Mouse (Mus musculus) cerebellum, adult 11-12 months (tissue): ENCODE measurements around the gene Ltb4r2.

Experiments used
- DNase-seq: peaks from one replicate; pipeline ENCODE4 v3.0.0; 2022

Ltb4r2 gene

GRCm38 (mm10) chr14:55782361-55782960 lies 21.2 kb downstream of the Ltb4r2 start:
- DNase-seq, result no peak

- no peak for DNase-seq
These were observed 22.1 kb downstream of the Ltb4r2 start for GRCm38 (mm10) chr14:55783171-55783957.

- no peak for DNase-seq
These were observed 22.7 kb downstream of the Ltb4r2 start, which contains the start of gene Adcy4 for GRCm38 (mm10) chr14:55783958-55784235. Gene Adcy4 (minus strand): TSS chr14:55784095.

- no peak for DNase-seq
These were observed 24.0 kb downstream of the Ltb4r2 start for GRCm38 (mm10) chr14:55785195-55785594.

- no peak for DNase-seq
These were observed 26.5 kb downstream of the Ltb4r2 start for GRCm38 (mm10) chr14:55787731-55788130.

GRCm38 (mm10) chr14:55788256-55789050 lies 27.2 kb downstream of the Ltb4r2 start, which contains the start of gene Ripk3:
Gene Ripk3 (minus strand): TSS chr14:55788865.
- DNase-seq, result no peak

GRCm38 (mm10) chr14:55793461-55793860 lies 32.2 kb downstream of the Ltb4r2 start:
- DNase-seq, result no peak

- DNase-seq, result no peak
These were observed 32.7 kb downstream of the Ltb4r2 start for GRCm38 (mm10) chr14:55793946-55794345.

- DNase-seq, result no peak
These were observed 34.3 kb downstream of the Ltb4r2 start for GRCm38 (mm10) chr14:55795380-55796163.
